Mouse (Mus musculus) cerebellum, postnatal 14 days (tissue): ENCODE data around the gene C330007P06Rik.

Experiments
- DNase-seq, 2 experiments: peaks; one replicate each; pipeline ENCODE4 v3.0.0; 2021; ENCODE audit warnings: mixed read lengths in 2 of 2

The C330007P06Rik gene

GRCm38 (mm10) chrX:36873765-36874164, at the start of gene C330007P06Rik, which contains the start of gene Ube2a:
C330007P06Rik (minus strand) TSS chrX:36874111.
Ube2a (plus strand) TSS chrX:36873900.
- DNase-seq = no peak

DNA sequence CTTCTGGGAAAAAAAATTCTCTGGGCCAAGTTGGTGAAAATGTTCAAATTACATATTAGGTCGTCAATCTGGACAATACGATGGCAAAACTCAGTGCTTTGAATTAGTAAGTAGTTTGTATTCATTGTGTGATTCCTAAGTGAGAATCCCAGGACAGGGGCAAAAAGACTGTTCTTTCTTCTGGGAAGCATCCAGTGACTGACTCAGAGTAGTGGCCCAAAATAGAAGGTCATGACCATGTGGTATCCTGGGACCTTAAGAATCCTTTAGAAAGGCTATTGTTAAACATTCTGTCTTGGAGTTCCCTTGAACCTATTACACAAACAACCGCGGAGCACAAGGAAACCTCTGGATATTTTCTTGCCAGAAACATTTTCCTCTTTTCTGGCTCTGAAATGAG, 47.4 kb upstream of the C330007P06Rik start:
- no peak for DNase-seq

- no peak for DNase-seq
Measured at GRCm38 (mm10) chrX:36917749-36918148, 43.8 kb upstream of the C330007P06Rik start.

DNA sequence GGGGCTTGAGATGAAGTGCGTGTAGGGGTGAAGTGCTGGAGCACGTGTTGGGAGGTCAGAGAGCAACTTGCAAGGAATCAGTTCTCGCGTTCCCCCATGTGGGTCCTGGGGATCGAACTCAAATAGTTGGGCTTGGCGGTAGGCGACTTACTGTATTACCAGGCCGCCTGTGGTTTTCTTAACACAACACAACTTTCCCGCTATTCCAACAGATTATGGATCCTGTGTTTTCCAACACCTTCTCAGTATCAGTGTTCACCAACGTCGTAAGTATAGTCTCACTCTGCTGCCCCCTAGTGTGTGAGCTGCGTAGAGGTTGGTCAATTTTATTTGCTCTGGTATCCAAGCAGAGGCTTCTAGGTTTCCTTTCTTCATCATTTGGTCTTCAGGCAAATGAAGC, 37.4 kb upstream of the C330007P06Rik start:
- peak; percentile 65 to 76 for DNase-seq

DNA sequence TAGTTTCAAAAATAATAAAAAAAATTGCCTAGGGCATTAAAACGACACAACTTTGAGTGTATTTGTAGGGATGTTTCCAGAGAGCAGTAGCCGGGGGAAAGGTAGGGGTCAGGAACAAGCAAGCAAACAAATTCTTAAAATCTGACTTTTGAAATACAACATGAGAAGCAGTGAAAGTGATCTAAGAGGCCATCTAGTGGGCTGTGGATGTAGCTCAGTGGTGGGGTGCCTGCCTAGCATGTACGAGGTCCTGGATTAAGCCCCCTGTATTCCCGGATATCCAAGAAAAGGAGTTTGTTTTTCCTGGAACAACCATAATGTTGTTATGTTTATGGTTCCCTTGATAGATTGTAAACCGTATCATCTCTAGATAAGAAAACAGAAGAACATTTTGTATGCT, 32.6 kb upstream of the C330007P06Rik start:
- peak; percentile 7 to 9 for DNase-seq

- peak; percentile 93 to 95 for DNase-seq
Measured at GRCm38 (mm10) chrX:36903115-36903768, 29.3 kb upstream of the C330007P06Rik start.

DNA sequence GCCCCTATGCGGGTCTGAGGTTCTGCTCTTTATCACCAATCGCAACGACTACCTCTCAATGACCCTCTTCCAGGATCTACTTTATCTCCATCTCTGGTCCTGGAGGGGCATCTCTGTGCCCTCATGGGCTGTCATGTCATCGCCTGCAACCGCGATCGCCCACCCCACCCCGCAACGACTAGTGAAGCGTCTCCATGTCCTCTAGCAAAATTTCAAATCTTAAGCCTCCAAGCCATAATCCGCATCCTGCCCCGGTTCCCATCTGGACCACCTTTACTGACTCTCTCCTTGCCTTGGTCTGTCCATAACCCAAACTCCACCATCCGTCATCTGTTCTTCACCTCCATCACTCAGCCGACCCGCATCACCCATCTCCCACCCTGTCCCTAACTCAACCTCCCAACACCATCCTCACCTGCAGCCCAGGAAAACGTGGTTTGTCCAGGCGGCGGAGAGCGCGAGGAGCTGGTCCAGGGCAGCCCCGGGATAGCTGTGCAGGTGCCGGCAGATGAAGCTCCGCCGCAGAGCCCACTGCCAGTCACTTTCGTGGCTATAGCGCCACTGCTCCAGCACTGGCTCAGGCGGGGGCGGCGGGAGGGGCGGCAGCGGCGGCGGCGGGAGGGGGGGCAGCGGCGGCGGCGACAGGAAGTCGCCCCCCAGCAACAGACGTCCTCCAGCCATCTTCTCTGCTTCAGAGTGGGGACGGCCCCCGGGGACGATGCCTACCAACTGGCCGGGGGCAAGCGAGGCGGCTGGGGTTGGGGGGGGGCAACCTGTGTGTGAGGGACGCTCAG, 28.6 kb upstream of the C330007P06Rik start, which contains the start of gene Nkrf:
TSS of gene Nkrf (minus strand) at position 579 of the 794 bp plus-strand sequence.
- peak; percentile 57 to 64 for DNase-seq

DNA sequence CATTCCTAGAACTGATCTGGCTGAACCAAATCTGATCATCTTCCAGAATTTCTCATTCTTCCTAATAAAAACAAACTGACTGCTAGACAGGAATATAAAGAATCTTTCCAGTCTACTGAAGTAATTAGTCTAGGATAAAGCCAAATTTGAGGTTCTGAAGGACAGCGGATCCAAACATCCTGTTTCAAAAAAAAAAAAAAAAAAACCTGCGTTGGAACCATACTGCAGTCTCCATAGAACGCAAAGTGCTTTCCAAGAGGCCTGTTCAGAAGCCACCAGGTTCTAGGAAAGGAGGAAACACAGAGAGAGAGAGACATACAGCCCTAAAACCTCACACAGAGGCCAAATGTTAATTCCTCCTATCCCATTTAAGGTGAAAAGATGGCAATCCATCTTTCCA, 27.7 kb upstream of the C330007P06Rik start:
- no peak for DNase-seq

GRCm38 (mm10) chrX:36898931-36899330, 25.0 kb upstream of the C330007P06Rik start:
- peak in 1 of 2 experiments; percentile 44 for DNase-seq

DNA sequence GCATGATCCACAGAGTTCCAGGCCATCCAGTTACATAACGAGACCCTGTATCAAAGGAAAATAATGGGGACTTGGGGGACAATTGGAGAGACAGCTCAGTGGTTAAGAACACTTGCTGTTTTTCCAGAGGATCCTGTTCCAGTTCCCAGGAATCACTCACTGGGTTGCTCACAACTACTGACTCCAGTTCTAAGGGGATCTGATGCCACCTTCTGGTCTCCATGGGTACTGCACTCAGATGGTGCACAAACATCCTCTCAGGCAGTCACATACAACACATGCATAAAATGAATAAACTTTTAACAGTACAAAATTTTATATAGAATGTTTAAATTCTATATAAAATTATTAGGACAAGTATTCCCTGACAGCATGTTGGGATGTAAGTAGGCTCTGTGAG, 10.8 kb upstream of the C330007P06Rik start:
- DNase-seq = peak in 1 of 2 experiments; percentile 34

DNA sequence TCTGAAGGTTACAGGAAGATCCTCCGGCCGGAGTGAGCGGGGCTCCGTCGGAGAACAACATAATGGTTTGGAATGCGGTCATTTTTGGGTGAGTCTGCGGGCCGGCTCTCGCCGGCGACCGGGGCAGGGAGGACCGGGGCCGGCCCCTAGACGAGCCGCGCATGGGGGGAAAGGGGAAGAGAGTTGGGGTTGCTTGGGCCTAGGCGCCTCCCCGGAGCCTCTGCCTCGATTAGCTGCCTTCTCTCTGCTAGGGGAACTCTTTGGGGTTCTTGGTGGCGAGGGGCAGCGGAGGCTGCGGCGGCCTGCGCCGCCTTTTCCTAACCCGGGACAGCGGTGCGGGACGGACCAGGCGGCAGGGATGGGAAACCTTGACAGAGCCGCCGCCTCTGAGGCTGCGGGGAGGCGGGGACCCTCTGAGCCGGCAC, 805 bp upstream of the C330007P06Rik start:
- no peak for DNase-seq

DNA sequence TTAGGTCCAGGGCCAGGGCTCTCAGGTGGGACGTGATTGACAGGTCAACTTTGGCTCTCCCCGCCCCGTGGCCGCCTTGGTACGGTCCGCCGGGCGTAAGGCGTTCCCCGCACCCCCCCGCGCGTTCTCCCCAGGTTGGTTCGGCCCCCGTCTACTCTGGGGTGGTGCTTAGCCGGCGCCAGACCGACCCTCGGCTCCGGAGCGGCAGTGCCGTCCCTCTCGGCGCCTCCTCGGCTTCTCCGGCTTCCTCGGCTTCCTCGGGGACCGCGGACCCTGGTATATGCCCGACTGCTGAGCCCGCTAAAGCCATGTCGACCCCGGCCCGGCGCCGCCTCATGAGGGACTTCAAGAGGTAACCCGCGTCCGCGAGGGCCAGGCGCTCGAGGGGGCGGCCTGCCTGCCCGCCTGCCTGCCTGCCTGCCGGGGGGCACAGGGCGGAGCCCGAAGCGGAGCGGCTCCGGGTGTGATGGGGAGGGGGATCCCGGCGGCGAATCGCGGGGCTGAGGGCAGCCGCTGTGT, 326 bp upstream of the C330007P06Rik start:
- DNase-seq = peak; percentile 91 to 95

DNA sequence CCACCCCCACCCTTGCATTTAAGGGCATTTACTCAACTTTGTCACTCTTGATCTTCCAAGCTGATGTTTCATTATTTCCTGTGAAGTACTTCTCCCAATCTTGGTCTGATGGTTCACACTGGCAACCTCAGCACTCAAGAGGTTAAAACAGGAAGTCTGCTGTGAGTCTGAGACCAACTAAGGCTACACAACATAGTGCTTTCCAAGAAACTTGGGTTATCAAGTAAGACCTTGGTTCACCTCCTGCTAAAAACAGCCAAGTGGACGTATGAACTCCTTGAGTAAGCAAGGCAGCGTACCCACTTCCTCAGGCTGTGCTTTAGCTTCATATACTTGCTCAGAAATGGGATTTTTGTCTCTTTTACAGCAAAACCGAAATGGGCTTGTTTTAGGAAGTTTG, 3.5 kb downstream of the C330007P06Rik start:
- no peak for DNase-seq

GRCm38 (mm10) chrX:36864609-36865328, 9.1 kb downstream of the C330007P06Rik start:
- DNase-seq = peak in 1 of 2 experiments; percentile 1

DNA sequence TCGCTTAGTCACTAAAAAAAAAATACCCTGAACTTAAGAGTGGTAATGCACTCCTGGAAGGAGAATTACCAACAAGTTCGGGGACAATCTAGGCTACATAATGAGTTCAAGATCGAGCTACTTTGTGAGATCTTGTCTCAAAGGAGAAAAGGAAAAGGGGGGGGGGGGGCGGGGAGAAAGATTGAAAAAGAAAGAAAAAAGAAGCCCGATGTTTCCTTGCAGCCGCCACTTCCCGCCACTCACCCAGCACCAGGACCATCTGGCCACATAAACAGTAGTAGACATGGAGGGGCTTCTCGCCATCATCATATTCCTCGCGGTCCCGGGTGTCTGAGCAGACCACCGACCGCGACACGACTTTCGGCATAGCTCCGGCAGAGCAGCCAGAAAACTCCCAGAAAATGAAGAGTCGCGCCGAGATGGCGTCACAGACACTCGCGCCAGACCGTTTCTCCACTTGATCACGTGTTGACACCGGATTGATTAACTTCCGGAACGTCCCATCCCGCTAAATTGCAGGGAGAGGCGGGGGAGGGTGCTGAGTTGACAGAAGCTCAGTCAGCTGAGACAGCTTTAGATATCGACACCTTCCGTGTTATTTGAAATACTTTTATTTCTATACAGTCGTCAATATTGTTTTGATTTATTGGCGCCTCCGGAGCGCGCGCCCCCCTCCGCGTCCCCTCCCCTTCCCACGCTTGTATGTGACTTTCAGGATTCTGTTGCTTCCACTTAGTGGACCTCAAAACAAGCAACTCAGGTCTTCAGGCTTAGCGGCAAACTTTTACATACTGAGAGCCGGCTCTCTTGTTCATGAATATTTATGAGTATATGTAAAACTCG, 9.9 kb downstream of the C330007P06Rik start:
- DNase-seq = peak; percentile 85 to 86

- DNase-seq = no peak
Measured at GRCm38 (mm10) chrX:36852631-36853030, 21.3 kb downstream of the C330007P06Rik start.

GRCm38 (mm10) chrX:36847152-36847551, 26.8 kb downstream of the C330007P06Rik start:
- DNase-seq = no peak

DNA sequence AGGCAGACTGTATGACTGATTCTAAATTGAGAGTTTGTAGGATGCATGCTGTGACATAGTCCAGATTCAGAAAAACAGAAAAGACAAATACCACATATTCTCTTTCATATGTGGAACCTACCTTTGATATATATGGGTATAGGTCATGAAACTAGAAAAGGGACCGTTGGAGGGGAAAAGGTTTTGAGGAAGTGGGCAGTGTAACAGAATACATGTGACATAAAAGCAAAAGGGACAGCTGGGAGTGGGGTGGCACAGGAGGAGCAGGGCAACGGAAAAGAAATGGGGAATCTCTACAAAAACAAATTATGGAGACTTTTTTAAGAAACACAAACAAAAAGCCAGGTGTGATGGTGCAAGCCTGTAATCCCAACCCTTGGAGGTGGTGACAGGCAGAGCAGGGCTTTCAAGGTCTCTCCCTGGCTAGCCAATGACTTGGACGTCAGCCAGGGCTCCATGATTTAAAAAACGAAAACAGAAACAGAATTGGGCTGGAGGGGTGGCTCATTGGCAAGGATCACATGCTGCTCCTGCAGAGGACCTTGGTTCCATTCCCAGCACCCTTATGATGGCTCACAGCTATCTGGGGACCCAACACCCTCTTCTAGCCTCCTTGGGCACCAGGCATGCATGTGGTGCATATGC, 30.4 kb downstream of the C330007P06Rik start:
- peak; percentile 13 to 20 for DNase-seq

DNA sequence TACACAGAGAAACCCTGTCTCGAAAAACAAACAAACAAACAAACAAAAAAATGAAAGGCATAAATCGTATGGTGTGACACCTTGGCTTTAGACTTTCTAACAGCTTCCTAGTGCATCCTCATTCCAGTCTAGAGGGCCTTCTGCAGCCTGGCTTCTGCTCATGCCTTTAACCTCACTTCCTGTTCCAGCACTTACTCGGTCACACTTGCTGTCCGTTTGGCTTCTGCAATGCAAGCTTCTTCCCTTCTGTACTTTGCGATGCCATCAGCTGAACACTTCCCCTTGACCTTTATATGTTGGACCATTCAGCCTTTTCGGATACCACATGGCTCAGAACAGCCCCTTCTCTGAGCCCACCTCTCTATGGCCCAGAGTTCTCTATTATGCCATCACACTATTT, 32.2 kb downstream of the C330007P06Rik start:
- no peak for DNase-seq

DNA sequence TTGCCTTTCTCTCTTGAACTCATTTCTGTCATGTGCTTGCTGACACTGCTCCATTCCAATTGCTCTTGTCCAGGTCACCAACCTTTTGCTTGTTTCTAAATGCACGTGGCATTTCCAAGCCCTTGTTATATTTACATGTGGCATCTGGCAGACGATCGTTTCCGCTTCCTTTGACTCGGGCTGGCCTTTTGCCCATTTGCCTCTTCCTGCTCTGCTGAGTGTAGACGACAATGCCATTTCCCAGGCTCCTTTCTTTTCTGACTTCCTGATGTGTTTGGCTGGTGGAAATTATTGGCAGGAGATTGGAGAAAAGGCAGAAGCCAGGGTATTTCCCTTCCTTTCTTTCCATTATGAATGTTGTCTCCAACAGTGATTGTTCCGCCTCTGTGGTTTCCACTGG, 34.5 kb downstream of the C330007P06Rik start:
- peak; percentile 57 to 76 for DNase-seq

DNA sequence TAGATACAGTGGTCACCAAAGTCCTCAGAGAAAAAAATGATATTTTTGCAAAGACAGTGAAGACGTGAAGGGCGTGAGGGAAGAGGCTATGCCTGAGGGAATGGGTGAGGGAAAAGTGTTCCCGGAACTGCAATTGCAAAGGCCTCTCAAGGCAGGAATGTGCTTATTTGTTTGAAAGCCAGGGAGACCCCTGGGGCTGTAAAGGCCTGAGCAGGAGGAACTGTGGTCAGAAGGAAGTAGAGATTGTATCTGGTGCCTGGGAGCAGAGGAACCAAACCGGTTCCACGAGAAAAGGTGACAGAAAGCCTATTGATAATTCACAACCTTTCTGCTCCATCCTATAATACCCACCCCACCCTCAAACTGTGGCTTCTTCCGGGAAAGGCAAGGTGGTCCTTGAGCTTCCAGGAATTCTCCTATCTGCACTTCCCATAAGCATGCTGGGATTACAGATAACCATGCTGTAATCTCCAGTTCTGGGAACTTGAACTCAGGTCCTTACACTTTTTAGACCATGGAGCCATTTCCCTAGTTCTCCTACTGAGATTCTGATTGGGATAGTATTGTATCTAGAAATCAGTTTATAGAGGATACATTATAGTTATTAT, 36.7 kb downstream of the C330007P06Rik start:
- no peak for DNase-seq
